Mouse (Mus musculus) spleen, postnatal 10 days (tissue): ENCODE measurements around the gene 9530003J23Rik.
"Not testable (repeated sequence)": the region's sequence is repeated elsewhere in the genome, so short reads cannot be mapped to it uniquely, and the experiment has no call there.

ENCODE experiments used
- DNase-seq, 2 experiments: peaks; one replicate each; pipeline ENCODE4 v3.0.0; 2021 to 2022; ENCODE audit warnings: low spot score in 2 of 2

Gene 9530003J23Rik

GRCm38 (mm10) chr10:117238603-117239002 lies at the start of gene 9530003J23Rik:
9530003J23Rik (minus strand) TSS chr10:117238703.
- no peak for DNase-seq

GRCm38 (mm10) chr10:117287226-117287850 lies 48.8 kb upstream of the 9530003J23Rik start:
- DNase-seq = no peak

GRCm38 (mm10) chr10:117286366-117286970 lies 48.0 kb upstream of the 9530003J23Rik start:
- no peak for DNase-seq

- DNase-seq = not testable (repeated sequence)
Measured at GRCm38 (mm10) chr10:117285584-117285983, 47.1 kb upstream of the 9530003J23Rik start.

- no peak for DNase-seq
Measured at GRCm38 (mm10) chr10:117284578-117285520, 46.3 kb upstream of the 9530003J23Rik start.

- no peak for DNase-seq
Measured at GRCm38 (mm10) chr10:117283871-117284577, 45.5 kb upstream of the 9530003J23Rik start.

- not testable (repeated sequence) for DNase-seq
Measured at GRCm38 (mm10) chr10:117283196-117283595, 44.7 kb upstream of the 9530003J23Rik start.

GRCm38 (mm10) chr10:117282551-117282950 lies 44.0 kb upstream of the 9530003J23Rik start:
- no peak for DNase-seq

- peak in 1 of 2 experiments; percentile 20 for DNase-seq
Measured at GRCm38 (mm10) chr10:117282049-117282448, 43.5 kb upstream of the 9530003J23Rik start, which contains the start of gene Lyz2. Lyz2 (minus strand) TSS chr10:117282321.

- DNase-seq = no peak
Measured at GRCm38 (mm10) chr10:117281381-117281920, 42.9 kb upstream of the 9530003J23Rik start.

GRCm38 (mm10) chr10:117280000-117280399 lies 41.5 kb upstream of the 9530003J23Rik start:
- peak in 1 of 2 experiments; percentile 25 for DNase-seq

- DNase-seq = not testable (repeated sequence)
Measured at GRCm38 (mm10) chr10:117278510-117278909, 40.0 kb upstream of the 9530003J23Rik start.

GRCm38 (mm10) chr10:117277779-117278178 lies 39.3 kb upstream of the 9530003J23Rik start:
- not testable (repeated sequence) for DNase-seq

- DNase-seq = no peak
Measured at GRCm38 (mm10) chr10:117275681-117276369, 37.3 kb upstream of the 9530003J23Rik start.

GRCm38 (mm10) chr10:117274645-117275044 lies 36.1 kb upstream of the 9530003J23Rik start:
- not testable (repeated sequence) for DNase-seq

GRCm38 (mm10) chr10:117272023-117272422 lies 33.5 kb upstream of the 9530003J23Rik start:
- no peak for DNase-seq

GRCm38 (mm10) chr10:117259870-117260269 lies 21.4 kb upstream of the 9530003J23Rik start:
- DNase-seq = no peak

GRCm38 (mm10) chr10:117235866-117236265 lies 2.6 kb downstream of the 9530003J23Rik start:
- DNase-seq = no peak

GRCm38 (mm10) chr10:117234825-117235224 lies 3.7 kb downstream of the 9530003J23Rik start:
- no peak for DNase-seq

GRCm38 (mm10) chr10:117229826-117230225 lies 8.7 kb downstream of the 9530003J23Rik start:
- DNase-seq = no peak
